Mouse (Mus musculus): ENCODE results near the gene Cgn.

Cgn gene

GRCm38 (mm10) chr3:94786367-94786835 lies at the start of gene Cgn:
TSS of gene Cgn (minus strand) at chr3:94786492.
- DNase-seq (ENCODE audit: low read depth, low spot score): peak; percentile 87

DNA sequence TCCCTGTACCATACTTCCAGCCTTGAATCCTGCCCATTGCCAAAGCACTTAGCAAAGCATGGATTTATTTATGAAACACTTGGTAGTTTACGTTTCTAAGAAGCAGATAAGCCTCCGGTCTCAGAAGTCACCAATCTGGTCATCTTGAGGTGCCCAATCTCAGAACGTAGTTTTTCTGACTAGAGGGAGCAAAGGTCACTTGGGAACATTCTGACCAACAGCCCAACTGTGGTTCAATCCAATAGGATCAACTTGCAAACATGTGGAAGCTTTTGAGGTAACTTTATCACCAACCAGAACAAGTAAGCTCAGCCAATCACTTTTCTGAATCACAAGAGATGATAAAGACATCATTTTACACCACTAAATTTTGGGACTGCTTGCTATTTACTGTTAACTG lies 49.1 kb upstream of the Cgn start:
- DNase-seq (ENCODE audit: low read depth, low spot score): no peak

GRCm38 (mm10) chr3:94833358-94833757 lies 47.1 kb upstream of the Cgn start:
- DNase-seq (ENCODE audit: low read depth, low spot score): no peak

DNA sequence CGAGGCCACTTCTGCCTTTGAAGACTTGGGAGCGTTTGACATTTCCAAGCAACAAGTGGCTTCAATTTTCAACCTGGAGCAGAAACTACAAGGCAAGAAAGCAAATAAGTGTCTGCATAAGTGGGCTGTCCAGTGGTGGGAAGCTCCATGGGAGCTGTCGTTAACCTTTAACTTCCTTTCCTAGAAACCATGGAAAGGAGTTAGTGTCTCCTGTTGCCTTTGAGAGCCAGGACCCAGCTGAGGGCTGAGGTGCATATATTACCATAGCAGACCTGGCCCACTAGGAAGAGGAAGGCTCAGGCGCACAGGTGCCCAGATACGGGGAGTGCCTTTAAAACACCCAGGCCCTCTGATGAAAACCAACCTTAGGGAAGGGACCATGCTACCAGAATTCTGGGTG lies 46.4 kb upstream of the Cgn start:
- DNase-seq (ENCODE audit: low read depth, low spot score): no peak

DNA sequence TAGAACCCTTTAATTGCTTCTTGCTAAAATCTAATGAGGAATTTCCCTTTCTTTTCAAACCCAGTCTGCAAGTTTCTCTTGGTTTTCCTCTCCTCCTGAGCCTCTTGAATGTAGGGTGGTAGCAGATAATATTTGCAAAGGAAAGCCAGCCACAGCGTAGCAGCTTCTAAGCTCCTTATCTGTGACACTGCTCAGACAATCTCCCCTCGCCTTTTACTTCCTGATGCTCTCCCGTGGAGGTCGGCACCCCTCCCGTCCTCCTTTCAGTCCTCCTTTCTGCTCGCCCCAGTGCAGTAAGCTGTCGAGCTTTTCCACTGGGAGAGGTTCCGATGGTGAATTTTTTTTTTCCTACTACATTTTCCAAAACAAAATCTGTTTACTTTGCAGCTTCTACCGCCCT lies 45.8 kb upstream of the Cgn start:
- DNase-seq (ENCODE audit: low read depth, low spot score): no peak

DNA sequence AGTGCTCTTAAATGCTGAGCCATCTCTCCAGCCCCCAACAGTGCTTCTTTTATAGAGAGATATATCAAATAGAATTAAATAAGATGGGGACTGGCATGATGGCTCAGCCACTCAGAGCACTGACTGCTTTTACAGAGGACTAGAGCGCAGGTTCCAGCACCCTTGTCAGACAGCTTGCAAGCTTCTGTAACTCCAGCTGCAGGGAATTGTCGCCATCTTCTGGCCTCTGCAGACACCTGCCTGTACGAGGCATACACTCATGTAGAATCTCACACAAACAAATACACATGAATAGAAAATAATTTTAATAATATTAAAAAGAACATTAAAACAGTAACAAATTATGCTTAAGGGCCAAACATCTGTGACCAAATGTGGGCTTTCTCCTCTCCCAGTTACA lies 37.8 kb upstream of the Cgn start:
- no peak for DNase-seq (ENCODE audit: low read depth, low spot score)

DNA sequence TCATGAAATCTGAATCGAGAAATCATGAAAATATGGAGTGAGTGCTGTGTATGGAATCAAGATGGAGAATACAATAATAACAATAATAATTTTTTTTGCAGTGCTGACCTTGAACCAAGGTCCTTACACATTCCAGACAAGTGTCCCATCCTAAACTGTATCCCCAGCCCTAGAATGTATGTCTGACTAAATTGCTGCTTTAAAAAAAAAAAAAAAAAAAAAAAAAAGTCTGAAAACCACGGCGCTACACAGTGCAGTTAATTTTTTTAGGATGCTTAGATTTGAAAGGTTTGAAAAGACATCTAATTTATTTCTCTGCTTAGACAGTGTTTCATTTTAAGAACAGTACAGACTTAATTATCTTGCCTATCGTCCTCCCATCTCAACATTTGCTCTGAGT lies 35.8 kb upstream of the Cgn start:
- no peak for DNase-seq (ENCODE audit: low read depth, low spot score)

- no peak for DNase-seq (ENCODE audit: low read depth, low spot score)
Measured at GRCm38 (mm10) chr3:94821008-94821638, 34.8 kb upstream of the Cgn start.

DNA sequence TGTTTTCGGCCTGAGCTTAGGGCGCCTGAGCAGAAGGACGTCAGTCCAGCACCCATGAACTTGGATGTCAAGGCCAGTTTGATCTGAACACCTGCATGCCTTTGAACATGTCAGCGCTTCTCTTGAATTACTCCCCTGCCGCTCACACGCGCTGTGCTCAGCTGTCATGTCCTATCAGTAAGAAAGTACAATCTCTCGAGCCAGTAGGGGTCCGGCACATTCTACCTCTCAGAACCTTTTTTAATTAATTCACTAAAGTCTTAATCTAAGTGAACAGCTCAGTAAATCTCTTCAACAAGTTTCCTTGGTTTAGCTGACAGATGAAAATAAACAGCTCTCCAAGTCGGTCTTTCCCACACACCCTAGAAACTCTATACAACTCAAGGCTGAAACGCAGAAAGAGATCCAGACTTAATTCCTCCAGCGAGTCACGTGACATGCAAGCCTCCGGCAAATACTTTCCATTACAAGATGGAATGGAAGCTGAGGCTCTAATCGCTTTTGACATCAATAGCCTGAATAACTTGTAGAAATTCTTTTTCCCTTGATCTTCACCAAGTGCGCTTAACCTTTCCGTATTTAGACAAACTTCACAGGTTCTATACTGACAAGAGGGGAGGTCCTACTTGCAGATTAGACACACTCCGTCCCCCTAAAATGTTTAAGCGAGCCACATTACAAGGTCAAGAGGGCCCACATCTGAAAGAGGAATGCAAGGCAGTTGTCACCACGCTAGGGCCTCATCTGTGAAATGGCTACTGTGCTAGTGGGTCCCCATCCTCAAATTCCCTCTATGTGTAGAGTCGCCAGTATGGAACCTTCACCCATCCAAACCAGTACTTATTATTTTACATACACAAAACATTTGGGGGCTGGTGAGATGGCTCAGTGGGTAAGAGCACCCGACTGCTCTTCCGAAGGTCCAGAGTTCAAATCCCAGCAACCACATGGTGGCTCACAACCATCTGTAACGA lies 33.4 kb upstream of the Cgn start:
- no peak for DNase-seq (ENCODE audit: low read depth, low spot score)

GRCm38 (mm10) chr3:94817731-94818130 lies 31.4 kb upstream of the Cgn start:
- no peak for DNase-seq (ENCODE audit: low read depth, low spot score)

- DNase-seq (ENCODE audit: low read depth, low spot score): no peak
Measured at GRCm38 (mm10) chr3:94815603-94816002, 29.3 kb upstream of the Cgn start.

DNA sequence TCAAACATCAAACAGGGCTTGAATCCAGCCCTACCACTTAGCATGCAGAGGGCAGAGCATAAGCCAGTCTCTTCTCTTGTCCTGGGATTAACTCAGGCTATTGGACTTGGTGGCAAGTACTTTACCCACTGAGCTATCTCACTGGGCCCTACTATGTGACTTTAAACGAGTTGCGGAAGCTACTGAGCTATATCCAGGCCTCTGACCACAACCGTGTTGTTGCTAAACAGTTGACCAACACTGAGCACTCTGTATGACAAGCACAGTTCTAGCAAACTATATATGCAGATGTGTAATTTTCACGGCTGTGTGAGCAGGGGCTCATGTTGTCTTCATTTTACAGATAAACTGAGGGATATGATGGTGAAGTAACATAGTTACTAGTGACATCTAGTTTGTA lies 28.4 kb upstream of the Cgn start:
- no peak for DNase-seq (ENCODE audit: low read depth, low spot score)

- DNase-seq (ENCODE audit: low read depth, low spot score): no peak
Measured at GRCm38 (mm10) chr3:94814063-94814462, 27.8 kb upstream of the Cgn start.

GRCm38 (mm10) chr3:94813651-94814050 lies 27.4 kb upstream of the Cgn start:
- no peak for DNase-seq (ENCODE audit: low read depth, low spot score)

GRCm38 (mm10) chr3:94811628-94812027 lies 25.3 kb upstream of the Cgn start:
- DNase-seq (ENCODE audit: low read depth, low spot score): no peak

DNA sequence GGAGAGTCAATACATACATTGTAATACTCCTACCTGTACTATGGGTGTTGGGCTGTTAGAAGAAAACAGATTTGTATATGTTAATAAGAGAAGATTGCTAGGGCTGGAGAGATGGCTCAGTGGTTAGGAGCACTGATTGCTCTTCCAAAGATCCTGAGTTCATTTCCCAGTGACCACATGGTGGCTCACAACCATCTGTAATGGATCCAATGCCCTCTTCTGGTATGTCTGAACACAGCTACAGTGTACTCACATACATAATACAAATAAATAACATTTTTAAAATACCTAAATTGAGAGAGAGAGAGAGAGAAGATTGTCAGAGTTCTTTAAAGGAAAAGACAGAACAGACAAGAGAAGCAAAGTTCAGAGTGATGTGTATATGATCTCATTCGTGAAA lies 22.0 kb upstream of the Cgn start:
- DNase-seq (ENCODE audit: low read depth, low spot score): no peak

DNA sequence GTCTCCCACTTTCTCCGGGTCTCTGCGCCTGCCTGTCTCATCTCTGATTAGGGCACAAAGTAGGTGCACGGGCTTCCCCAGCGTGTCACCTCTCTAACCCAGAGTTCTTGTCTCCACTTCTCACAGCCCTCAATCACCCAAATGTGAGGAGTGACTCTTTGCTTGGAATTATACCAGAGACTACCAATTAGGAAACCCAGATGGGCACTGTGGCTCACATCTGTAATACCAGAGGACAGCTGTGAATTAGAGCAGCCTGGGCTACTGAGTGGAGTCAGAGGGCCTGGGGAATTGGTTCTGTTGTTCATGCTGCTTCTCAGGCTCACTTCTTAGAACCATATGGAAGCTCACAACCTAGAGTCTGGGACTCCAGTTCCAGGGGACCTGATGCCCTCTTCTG lies 18.7 kb upstream of the Cgn start:
- no peak for DNase-seq (ENCODE audit: low read depth, low spot score)

GRCm38 (mm10) chr3:94804146-94804545 lies 17.9 kb upstream of the Cgn start:
- no peak for DNase-seq (ENCODE audit: low read depth, low spot score)

DNA sequence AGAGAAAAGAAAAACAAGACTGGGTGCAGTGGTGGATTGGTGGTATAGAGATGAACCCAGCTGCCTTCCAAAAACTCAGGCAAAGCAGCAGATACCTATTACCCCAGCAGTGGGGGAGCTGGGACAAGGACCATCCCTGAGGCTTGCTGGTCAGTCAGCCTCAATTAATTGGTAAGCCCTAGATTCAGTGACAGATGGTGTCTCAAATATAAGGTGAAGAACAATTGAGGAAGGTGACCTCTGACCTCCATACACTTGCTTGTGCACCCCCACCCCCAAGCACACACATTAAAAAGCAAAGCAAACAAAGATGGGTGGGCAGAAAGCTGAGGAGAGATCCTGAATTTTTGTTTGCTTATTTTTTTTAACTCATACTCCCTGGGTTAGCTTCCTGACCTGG lies 9.9 kb upstream of the Cgn start:
- DNase-seq (ENCODE audit: low read depth, low spot score): no peak

DNA sequence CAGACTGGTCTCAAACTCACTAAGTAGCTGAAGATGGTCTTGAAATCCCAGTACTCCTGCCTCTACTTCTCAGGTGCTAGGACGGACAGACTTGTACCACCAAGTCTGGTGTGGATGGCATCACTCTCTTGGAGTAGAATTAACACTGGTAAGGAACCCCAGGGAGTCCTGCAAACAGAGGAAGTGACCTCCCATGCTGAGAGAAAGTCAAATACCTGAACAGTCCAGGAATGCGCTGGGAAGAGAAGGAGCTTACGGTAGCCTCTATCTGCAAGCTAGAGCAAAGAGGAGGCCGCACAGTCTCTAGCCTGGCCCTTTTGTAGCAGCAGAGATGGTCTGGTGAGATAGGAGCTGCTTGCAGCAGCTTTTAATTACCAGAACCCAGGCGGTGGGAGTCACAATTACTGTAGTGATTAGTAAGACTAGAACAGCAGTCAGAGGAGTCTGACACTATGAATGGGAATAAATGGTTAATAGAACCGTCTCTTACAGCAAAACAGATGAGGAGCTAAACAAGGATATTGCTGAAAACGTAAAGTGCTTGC lies 9.4 kb upstream of the Cgn start:
- no peak for DNase-seq (ENCODE audit: low read depth, low spot score)

- no peak for DNase-seq (ENCODE audit: low read depth, low spot score)
Measured at GRCm38 (mm10) chr3:94794359-94794758, 8.1 kb upstream of the Cgn start.

- no peak for DNase-seq (ENCODE audit: low read depth, low spot score)
Measured at GRCm38 (mm10) chr3:94793672-94794071, 7.4 kb upstream of the Cgn start.

DNA sequence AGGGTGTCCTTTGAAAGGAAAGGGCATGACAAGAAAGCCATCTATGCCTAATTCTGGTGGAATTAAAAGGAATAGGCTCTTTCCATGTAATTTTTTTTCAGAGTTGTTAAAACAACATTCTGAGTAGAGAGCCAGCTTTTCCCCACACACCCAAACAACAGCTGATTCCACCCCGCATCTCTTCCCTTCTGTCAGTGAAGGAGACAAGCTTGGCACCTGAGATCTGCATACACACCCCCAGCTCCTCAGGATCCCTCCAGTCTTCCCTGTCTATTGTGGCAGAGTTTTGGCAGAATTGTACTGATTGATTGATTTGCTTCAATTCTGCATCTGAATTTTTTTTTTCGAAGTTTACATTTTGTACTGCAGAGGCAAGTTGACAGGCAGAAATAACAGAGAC lies 6.0 kb upstream of the Cgn start:
- no peak for DNase-seq (ENCODE audit: low read depth, low spot score)

All from WW6 (cell line).